Mouse (Mus musculus) frontal cortex, postnatal 14 days (tissue): ENCODE measurements around the gene Tekt3.

Experiments used
- DNase-seq, 2 experiments: peaks; one replicate each; pipeline ENCODE4 v3.0.0; 2022; ENCODE audit warnings: low spot score in 2 of 2

The Tekt3 gene

DNA sequence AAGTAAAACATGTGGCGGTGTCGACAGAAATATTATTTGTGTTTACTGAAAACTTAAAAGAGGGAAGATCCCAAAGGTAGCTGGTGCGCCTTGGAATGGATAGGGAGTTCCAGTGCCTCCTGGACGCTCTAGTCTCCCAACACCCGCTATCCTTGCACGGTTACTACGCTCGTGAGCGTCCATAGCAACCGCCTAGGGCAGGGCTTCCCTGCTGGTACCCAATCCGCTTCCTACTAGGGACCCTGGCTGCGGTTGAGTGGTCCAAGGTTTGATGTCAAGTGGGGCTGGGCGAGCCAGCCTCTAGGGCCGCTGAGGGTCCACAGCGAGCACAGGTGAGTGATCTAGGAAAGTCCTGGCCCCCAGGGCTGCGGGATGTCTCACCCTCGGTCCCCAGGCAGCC is at the start of gene Tekt3:
TSS of gene Tekt3 (plus strand) at position 209 of the 400 bp plus-strand sequence.
- DNase-seq: no peak

DNA sequence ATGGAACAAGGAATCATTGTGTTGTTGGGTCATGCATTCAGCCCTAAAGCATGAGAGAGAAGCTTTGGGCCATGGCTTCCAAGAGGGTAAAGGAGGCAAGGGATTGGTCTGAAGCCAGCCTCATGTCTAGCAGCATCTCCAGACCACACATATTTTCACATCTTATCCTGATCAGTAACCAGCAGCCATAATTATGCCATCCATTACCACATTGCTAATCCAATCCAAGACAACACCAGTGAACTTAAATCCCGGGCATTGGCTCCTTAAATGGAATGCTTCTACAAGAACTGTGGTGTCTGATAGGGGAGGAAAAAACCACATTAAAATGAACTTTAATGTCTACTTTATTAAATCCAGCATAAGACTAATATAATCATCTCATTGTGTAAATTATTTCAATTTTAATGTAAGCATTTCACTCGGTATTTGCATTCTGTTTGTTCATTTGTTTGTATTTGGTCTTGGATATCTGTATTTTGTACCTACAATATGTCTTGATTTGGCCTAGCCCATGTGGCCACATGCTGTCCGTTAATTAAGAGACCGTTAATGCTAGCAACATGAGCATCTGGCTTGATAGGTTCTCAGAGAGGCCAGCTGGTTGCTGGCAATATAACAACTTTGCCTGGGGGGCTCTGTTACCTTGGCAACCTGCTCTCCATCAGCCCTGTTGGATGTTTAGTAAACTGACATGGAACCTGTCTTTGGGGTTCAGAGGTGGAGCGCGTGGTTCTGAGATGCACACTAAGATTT is 43.9 kb upstream of the Tekt3 start:
- no peak for DNase-seq

DNA sequence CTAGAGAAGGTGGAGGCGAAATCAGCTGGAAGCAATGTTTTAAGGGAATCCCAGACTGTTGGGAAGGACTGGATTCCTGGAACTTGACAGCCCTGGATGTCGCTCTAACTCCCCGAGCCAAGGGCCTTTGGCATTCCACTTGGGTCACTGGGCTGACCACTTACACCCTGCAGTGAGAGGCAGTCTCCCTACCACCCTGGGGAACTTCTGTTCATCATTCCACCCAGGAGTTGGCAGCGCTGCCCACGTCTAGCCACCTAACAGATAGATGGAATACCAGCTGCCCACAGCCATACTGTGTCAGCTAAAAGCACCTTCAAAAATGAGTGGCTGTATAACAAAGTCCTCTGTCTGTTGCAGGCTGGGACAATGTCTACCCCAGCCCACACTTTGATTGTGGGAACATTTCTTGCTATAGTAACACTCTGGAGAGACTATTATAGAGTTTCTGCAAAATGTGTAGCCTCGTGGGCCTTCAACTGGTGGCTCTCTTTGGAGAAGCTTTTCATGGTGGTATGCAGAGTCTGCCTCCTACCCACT is 43.3 kb upstream of the Tekt3 start:
- no peak for DNase-seq

DNA sequence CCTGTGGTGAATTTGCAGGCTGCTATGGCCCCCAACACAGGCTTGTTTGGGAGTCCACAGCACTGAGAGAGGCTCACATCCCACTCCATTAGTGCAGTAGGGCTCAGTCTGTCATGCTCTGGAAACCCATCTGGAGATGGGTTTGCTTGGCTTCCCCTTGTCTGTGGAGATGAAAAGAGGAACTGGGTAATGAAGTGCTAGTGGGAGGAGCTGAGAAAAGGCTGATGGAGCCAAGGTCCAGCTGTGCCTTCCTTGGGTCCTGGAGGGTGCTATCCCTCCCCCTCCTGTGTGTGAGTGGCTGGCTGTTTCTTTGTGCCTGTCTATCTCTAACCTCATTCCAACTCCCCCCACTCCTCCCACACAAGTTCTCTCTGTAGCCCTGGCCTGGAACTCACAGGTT is 40.8 kb upstream of the Tekt3 start:
- DNase-seq: no peak

DNA sequence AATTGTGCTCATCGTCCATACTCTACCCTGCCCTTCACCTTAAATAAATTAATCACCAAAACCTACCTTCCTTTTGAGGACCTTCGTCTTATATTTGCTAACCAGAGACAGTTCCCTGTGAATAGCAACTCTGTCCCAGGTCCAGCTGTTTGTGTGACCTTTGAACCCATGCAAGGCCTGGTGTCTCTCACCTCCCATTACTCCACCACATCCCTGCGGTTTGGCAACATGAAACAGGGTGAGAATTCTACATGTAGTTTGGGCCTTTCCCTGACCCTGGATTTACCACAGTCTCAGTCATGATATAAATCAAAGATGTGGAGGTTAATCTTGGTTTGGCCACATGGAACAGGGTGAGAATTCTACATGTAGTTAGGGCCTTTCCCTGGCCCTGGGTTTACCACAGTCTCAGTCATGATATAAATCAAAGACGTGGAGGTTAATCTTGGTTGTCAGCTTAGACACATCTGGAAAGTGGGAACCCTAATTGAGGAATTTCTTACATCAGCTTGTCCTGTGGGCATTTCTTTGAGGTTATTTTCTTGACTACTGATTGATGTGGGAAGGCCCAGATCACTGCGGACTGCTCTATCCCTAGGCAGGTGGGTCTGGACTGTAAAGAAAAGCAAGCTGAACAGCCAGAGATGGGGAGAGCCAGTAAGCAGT is 40.2 kb upstream of the Tekt3 start:
- DNase-seq: no peak

DNA sequence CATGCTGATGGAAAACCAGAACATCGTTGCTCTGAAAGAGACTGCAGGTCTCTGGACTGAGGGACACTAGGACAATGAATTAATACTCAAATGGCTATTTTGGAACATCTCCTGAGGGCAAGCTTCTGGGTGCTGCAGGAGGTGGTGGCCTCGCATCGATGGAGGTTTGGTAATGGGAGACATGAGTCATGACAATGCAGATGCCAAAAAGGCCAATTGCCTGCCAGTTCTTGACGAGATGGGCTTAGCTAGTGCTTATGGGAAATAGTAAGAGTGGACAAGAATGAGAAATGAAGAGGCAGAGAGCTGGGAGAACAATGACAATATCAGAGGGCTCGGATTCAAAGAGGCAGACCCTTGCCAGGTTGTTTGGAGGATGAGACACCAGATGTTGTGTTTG is 38.0 kb upstream of the Tekt3 start:
- DNase-seq: no peak

DNA sequence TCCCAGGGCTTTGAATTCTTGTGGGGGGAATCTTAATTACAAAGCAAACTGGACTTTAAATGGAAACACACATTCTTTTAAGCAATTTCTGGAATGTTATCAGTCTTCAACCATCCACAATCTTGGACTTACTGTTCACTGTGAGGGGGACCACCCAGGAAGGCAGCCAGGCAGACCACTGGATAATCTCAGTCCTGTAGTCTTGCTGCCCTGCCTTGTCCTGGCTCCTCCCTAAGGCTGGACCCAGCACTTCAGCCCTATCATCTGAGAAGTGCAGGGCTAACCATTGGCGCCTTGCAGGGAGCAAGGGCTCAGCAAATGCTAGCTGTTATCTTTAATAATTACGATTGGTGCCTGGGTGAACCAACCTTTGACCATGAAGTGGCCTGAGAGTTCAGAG is 37.3 kb upstream of the Tekt3 start:
- no peak for DNase-seq

DNA sequence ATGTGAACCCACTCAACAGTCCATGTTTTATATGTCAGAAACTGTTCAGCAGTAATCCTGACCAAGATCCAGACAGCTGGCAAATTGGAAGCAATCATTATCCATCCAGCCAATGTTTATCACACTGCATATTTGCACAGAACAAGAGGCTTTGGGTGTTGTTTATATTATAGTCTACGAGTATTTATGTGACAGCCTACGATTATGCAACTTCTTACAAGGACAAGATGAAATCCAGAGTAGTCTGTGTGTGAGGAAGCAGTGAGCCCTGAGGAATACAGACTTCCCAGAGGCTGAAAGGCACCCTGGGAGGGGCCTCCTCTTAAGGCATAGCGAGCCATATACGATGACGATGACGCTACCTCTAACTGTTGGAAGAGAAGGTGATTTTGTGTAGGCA is 36.0 kb upstream of the Tekt3 start:
- no peak for DNase-seq

DNA sequence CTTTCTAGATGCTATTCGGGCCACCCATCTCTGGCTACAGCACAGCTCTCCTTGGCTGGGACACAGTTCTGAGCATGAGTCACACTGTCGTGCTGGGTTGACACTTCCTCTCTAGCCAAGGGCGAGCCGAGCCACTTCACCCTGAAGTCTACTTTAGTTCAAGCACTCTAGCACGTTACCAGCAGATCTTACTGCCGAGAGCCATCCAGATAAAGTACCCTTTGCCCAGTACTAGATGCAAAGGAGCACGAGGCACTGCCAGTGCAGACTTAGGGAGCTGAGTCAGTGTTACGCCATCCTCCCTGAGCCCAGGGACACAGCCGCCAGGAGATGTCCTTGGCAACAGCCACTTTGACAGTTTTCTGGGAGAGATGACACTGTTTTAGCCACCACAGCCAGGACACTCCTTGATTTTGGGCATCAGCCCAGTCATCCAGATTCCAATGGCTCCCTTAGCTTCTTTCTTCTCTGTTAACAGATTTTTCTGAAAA is 34.8 kb upstream of the Tekt3 start:
- DNase-seq: no peak

DNA sequence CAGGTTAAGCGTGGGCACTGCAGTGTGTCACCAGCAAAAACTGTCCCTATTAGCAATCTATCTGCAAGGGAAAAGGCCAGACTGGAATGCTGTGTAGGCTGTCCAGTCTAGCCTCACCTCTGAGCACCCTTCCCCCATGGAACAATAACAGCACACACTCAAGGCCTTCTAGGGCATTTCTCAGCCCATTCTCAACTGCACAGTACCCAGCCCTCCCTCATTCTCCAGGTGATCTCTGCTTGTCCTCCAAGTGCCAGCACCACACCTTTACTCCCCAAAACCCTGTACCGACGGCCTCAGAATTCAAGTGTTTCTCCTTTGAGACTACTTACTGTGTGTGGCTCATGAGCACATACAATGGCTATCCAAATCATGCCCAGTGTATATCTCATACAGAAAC is 33.3 kb upstream of the Tekt3 start:
- no peak for DNase-seq

DNA sequence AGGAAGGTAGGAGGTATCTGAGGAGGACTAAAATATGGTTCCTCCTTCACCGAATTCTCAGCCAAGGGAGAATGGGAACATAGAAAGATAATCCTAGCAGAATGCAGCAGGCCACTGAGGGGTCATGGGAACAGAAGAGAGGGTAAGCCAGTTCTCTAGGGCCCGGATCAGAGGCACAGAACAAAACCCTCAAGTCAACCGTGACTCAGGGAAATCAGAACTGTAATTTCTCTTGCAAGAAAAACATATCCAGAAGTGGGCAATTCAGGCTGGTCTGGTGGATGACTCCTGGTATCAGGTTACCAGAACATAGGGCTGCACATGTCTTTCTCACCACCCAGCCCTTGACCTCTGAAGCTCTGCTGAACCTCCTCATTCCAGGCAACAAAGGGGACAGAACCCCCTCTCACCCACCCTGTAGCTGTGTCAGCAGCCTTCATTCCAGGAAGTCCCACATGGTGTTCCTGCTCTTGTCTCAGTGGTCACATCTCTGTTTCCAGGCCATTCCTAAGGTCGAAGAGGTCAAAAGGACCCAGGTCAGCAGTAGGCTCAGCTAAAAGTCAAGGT is 32.2 kb upstream of the Tekt3 start:
- no peak for DNase-seq

DNA sequence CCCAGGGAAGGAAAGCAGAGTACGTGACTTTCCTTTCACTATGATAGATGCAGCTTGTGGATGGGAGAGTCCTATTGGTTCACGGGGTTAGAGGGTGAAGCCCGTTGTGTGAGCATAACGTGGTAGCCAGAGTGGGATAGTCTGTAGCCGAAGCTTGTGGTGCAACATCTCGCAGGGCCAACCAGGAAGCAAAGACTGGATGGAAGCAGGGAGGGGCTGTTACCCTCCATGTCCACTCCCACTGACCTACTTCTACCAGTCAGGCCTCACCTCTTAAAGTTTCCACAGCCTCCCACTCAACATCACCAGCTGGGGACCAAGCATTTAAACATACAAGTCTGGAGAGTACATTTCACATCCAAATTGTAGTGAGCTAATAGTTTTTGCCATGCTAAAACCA is 31.7 kb upstream of the Tekt3 start:
- DNase-seq: no peak

DNA sequence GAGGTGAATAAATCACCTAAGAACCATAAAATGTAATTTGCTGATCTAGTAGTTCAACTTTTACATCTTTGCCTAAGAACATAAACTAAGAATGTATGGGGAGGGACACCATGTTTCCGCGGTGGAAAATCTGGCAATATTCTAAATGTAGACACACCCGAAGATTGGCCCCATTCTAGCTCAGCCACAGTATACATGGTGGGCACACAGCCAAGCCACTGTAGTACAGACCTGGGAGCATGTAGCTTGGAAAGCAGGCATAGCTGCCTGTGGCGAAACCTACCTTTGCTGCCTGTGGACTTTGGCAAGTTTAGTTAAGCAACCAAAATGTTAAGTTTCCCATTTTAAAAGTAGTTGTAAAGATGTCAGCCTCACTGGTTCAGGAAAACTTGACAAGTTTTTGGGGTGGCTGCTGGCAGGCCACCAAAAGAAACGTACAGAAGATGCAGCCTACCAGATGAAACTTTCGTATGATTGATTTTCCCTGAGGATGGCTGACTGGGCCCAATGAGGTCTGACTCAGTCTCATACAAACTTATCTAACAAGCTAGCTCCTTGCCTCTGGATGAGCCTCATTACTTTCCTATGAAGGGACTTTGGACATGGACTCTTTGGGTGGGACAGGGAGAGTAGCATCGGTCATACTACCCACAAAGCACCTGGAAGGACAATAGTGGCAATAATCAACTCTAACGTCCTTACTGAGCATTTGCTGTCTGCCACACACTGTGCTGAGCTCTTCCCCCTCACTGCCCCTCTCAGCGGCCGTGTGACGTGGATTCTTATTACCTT is 25.8 kb upstream of the Tekt3 start:
- no peak for DNase-seq

DNA sequence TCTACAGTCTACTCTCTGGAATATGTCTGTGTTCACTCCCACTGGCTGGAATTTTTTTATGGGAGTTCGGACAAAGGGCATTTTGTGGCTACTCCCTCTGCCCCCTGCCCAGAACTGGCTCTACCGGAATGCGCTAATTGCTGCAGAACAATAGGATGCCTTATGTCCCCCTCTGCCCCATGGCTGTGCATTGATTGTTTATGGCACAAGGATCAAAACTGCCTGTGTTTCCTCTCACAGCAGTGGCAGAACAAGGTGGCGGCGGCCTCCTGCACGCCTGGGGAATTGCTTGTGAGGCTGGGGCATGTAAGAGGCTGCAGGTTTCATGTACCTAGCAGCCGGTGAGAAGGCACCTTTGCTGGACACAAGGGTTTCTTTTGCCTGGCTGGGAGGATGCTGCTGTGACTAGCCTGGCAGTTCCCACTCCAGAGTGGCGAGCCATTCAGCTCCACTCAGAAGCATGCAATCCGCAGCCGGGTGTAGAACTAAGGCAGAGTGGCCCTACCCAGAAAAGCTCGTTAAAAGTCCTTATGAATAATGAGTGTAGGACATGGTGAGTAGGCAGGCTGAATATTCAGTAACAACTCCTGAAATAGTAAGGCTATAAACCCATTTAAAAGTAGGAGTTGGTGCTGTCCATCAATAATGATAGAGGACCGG is 21.3 kb upstream of the Tekt3 start:
- no peak for DNase-seq

DNA sequence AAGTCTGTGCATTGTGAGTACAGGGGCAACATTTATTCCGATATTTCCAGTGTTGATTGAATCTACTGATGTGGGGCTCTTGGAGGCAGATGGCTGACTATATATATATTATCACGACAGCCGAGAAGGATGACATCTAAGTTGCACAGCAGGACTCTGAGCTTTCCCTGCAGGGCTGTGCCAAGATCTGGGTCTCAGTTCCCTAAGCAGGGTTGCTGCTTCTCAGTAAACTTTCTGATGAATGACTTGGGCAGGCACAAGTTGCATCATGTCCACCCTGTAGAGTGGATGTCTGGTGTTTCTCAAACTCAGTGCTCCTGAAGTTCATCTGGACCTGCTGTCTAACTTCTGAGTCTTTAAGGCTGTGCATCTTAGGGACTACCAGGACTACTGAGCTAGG is 15.7 kb upstream of the Tekt3 start:
- no peak for DNase-seq

DNA sequence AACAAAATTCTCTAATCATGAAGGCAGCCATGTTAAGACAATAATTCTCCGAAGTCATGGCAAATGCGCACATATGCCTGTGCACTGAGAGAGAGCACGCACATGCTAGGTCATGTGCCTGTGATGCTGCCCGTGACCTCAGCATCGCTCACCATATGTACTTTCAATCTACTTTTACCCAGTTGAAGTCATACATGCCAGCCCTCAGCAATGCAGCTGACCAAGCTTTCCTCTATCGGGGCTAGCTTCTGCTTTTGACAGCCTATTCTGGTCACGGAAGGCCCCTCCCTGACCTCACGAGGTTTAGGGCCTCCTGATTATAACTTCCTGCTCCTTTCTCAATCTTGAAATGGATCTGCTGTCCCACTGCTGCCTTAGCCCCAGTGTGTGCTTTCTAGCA is 15.1 kb upstream of the Tekt3 start:
- DNase-seq: peak in 1 of 2 experiments; percentile 12

DNA sequence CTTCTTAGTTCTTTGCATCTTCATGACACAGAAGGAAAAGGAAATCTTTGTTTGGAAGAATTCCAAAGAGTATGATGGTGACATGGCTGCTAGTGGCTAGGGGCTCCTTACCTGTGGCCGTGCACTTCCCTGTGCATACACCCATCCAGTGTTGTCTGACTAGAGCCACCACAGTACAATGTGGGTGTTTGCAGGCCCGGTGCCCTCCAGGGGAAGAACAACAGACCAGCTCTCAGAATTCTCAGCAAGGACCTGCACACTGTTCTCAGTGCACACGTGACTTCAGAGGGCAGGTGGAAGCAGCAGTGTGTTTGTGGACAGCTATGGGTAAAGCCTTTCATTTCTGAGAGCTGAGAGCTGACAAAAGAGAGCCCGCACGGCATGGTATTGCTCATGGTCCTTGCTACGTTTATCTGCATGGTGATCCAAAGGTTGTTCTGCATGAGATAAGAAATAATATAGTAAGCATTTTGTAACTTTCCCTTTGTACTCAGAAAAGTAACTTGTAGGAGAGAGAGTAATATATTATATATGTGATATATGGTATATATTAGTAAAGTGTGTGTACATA is 11.0 kb upstream of the Tekt3 start:
- DNase-seq: no peak

DNA sequence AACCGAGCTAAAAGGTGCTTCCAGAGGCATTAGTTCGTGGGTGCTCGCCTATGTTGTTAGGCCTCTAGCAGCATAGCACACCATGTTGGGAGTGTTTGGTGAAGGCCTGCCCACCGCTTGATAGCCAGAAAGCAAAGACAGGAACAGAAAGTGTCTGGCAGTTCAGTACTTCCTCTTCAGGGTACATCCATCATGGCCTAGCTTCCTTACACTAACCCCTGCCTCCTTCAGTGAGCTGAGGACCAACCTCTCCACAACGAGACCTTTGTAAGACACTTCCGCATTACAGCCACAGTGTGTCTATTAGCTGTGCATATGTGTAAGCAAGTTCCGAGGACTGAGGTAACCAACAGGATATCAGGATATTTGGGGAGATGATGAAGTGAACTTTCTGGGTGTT is 10.4 kb upstream of the Tekt3 start:
- DNase-seq: no peak

DNA sequence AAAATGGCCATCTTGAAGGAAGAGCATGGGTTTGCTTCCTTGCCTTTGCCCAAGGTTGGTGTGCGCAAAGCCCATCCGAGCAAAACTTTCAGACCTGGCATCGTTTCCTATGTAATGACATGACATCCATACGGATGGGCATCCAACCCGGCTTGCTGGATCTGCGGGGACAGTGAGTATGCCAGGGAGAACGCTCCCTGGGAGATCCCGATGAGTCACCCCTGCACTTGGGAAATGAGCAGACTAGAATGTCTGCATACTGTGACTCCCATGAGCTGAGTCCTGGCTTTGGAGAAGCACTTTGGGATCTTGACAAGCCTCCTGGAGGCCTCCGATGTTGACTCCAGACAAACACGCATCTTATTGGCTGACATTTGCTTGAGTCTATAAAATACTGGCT is 9.5 kb upstream of the Tekt3 start:
- DNase-seq: no peak

DNA sequence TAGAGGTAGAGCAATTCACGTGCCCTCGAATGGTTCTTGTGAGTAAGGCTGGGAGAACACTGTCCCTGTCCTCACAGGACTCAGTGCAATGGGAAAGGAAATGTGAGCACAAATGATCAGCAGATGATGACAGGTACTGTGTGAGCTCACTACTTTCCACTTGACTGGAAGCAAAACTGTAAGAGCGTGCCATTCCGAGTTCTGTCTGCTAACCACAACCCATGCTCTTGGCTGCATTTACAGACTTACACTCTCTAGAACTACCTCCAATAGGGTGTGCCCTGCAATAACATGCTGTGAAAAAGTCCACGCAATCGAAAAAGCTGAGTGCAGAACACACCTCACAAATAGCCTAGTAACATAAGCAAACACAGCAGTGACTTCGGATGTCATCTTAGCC is 5.9 kb upstream of the Tekt3 start:
- no peak for DNase-seq

DNA sequence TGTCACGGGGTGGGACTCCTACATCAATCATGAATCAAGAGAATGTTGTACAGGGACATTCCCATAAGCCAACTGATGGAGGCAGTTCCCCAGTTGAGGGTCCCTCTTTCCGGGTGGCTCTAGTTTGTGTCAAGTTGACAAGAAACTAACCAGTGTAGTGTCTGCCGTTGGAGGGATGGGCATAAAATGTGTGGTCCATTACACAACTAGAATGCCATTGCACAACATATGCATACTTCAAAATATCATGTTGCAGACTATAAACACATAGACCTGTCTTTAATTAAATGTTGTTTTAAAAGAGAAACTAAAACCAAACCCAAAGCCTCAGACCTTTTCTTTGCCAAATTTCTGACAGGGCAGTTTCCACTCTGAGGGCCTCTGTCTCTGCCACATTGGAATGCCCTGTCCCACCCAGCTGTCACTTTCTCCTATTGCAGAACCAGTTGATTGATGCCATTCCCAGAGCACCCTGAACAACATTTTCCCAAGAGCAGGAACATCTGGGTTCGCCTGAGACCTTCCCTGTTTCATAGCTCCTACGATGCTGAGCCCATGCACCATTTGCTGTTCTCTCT is 3.0 kb upstream of the Tekt3 start:
- DNase-seq: no peak
